Mouse (Mus musculus) liver, embryonic 12.5 days (tissue): ENCODE measurements around the gene Ccng2. TPM values are rescaled to one million over a fixed set of nuclear protein-coding genes. Genes with fewer than 3 reads are reported as not detected.

ENCODE experiments used
- ATAC-seq: fragments of 200-750 bp; cut with Nextera tagmentation; 2 replicates; pipeline ENCODE4 v1.8.0; 2017; ENCODE audit warnings: moderate number of reproducible peaks, mild to moderate bottlenecking, moderate library complexity
- H3K27ac ChIP-seq: fragments of 300-500 bp; sonication (generic); 2 replicates; pipeline ENCODE4 v1.5.1; 2016; ENCODE audit warnings: mild to moderate bottlenecking
- H3K27me3 ChIP-seq: fragments of 300-500 bp; sonication (generic); replicated peaks from 2 replicates; pipeline ENCODE4 v1.6.1; 2016; ENCODE audit warnings: mild to moderate bottlenecking, moderate library complexity
- H3K36me3 ChIP-seq: fragments of 300-500 bp; sonication (generic); 2 replicates; pipeline ENCODE4 v1.6.1; 2016; ENCODE audit warnings: mild to moderate bottlenecking, moderate library complexity
- H3K4me1 ChIP-seq: fragments of 300-500 bp; sonication (generic); 2 replicates; pipeline ENCODE4 v1.6.1; 2016
- H3K4me2 ChIP-seq: fragments of 300-500 bp; sonication (generic); 2 replicates; pipeline ENCODE4 v1.6.1; 2016; ENCODE audit warnings: mild to moderate bottlenecking, moderate library complexity
- H3K4me3 ChIP-seq: fragments of 300-500 bp; sonication (generic); 2 replicates; pipeline ENCODE4 v1.5.1; 2016; ENCODE audit warnings: mild to moderate bottlenecking, moderate library complexity
- H3K9ac ChIP-seq: fragments of 300-500 bp; sonication (generic); 2 replicates; pipeline ENCODE4 v1.6.1; 2016; ENCODE audit warnings: mild to moderate bottlenecking, moderate library complexity
- H3K9me3 ChIP-seq: fragments of 300-500 bp; sonication (generic); replicated peaks from 2 replicates; pipeline ENCODE4 v1.6.1; 2016; ENCODE audit warnings: mild to moderate bottlenecking, moderate library complexity
- WGBS: fragments of 180-500 bp; shearing (Covaris S2); methylation state at CpG from one replicate; pipeline ENCODE4 v1.1.7; 2016; ENCODE audit not compliant: insufficient replicate concordance; 5-methylcytosine and 5-hydroxymethylcytosine counted together
- polyA plus RNA-seq: library from polyadenylated mRNA; unstranded; fragments of >200 nt; fragmentation: Nextera tagmentation; extraction: Ambion mirVana; gene quantifications from 2 replicates; pipeline ENCODE4 v1.2.1, GENCODE M21; 2016

Ccng2 gene
- polyA plus RNA-seq, 1 experiment from 2014 or later, result 16.8 TPM

DNA sequence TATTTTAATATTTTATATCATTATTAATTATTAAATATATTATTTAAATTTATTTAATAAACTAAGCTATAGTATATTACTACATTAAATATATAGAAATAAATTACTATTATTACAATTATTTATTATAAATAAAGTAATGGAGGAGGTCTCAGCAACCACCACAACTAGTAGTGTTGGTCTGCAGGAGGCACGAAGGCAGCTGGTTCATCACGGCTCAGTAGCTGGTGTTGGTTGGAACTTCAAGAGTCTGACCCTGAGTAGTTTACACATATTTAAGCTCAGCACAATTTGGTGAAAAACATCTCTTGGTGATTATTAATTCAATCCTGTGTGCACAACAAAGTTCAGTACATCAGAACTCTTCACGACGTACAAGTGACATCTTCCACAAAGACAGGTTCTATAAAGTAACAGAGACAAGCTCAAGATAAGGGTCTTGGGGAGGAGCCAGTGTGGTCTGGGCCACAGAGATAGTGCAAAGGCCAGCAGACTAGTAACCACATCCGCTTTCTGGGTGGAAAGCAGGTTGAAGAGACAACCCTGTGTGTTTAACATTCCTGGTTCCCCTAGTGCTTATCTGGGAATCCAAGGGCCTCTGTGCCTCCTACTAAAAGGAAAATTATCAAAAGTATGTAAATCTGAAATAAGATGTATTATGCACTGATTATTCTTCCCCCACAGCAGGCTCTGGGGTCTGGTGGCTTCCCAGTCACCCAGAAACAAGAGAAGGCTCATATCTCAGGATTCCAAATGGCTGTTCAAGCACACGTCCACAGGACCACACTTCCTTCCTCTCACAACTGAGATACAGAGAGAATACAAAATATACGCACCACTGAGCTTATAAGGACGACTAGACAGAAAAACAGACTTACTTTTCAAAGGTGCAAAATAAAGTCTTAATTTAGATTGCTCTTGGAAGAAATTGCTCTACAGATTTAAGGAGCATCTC lies 27.2 kb upstream of the Ccng2 start:
- WGBS, result 16% methylated on average over 8 of the region's 8 CpGs
- Histone ChIP-seq H3K9me3 (no peaks in the 10 kb centered on the region), H3K4me2 (peak overlapping the region; percentile 60), H3K36me3 (no peaks in the 10 kb centered on the region), H3K4me3 (peak overlapping the region; percentile 12), H3K27ac (peak overlapping the region; percentile 91), H3K9ac (0 out of 2 replicates have a peak overlapping the region, but pooled peaks have one; percentile 6), H3K4me1 (peaks cover 44% of the 10 kb centered on the region), H3K27me3 (no peaks in the 10 kb centered on the region)
- peak; percentile 99 for ATAC-seq

- no peak overlapping the region for H3K4me2 ChIP-seq
- no peak overlapping the region for H3K27ac ChIP-seq
- no peak for ATAC-seq
- no peak overlapping the region for H3K4me3 ChIP-seq
- H3K4me1 ChIP-seq, result peaks cover 18% of the 10 kb centered on the region
- no peaks in the 10 kb centered on the region for H3K9me3 ChIP-seq
- H3K27me3 ChIP-seq, result no peaks in the 10 kb centered on the region
- 74% methylated on average over 2 of the region's 2 CpGs for WGBS
- no peak overlapping the region for H3K9ac ChIP-seq
- H3K36me3 ChIP-seq, result no peaks in the 10 kb centered on the region
Observed at GRCm38 (mm10) chr5:93245280-93245679, 21.8 kb upstream of the Ccng2 start.

GRCm38 (mm10) chr5:93249940-93250578 lies 17.0 kb upstream of the Ccng2 start:
- H3K27ac ChIP-seq, result no peak overlapping the region
- H3K9ac ChIP-seq, result no peak overlapping the region
- no peaks in the 10 kb centered on the region for H3K36me3 ChIP-seq
- no peaks in the 10 kb centered on the region for H3K27me3 ChIP-seq
- H3K4me2 ChIP-seq, result no peak overlapping the region
- H3K4me3 ChIP-seq, result no peak overlapping the region
- H3K4me1 ChIP-seq, result no peaks in the 10 kb centered on the region
- ATAC-seq, result no peak
- 70% methylated on average over 6 of the region's 6 CpGs for WGBS
- H3K9me3 ChIP-seq, result no peaks in the 10 kb centered on the region

DNA sequence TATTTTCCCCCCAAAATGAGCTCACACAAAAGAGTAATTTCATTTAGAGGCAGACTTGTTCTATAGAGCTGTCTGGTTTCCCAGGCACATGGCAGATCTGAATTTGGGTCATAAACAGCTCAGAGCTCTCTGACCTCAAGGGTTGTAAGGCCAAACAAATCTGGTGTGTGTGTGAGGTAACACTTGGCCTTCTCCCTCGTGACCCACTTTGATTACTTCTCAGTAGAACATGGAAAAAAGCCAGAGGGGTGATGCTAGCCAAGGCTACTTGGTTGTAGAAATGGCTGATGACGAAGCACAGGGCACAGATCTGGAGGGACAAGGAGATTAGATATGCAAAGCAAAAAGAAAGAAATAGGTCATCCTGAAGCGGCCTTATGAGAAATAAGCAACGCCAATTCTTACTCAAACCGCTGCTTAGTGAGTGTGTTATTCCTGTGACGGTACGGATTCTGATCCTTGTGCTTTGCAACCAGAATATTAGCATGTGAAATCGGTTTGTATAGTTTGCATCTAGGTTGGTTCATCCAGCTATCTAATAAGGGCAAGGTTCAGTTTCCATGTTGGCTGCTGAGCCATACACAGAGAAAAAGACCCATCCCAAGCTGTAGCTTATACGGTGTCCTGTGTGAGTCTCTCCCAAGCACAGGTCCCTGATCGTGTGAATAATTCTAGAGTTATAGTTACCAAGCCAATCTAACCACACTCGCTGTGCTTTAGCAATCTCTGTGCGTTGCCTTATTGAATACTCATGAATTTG lies 15.9 kb upstream of the Ccng2 start:
- no peaks in the 10 kb centered on the region for H3K27me3 ChIP-seq
- H3K36me3 ChIP-seq, result no peaks in the 10 kb centered on the region
- H3K4me2 ChIP-seq, result no peak overlapping the region
- H3K4me1 ChIP-seq, result no peaks in the 10 kb centered on the region
- no peak overlapping the region for H3K9ac ChIP-seq
- 74% methylated on average over 12 of the region's 12 CpGs for WGBS
- no peak overlapping the region for H3K27ac ChIP-seq
- no peak overlapping the region for H3K4me3 ChIP-seq
- ATAC-seq, result no peak
- H3K9me3 ChIP-seq, result no peaks in the 10 kb centered on the region

GRCm38 (mm10) chr5:93255759-93256265 lies 11.2 kb upstream of the Ccng2 start:
- Histone ChIP-seq H3K27ac (no peak overlapping the region), H3K27me3 (no peaks in the 10 kb centered on the region), H3K9me3 (no peaks in the 10 kb centered on the region), H3K9ac (no peak overlapping the region), H3K36me3 (no peaks in the 10 kb centered on the region), H3K4me1 (no peaks in the 10 kb centered on the region), H3K4me3 (no peak overlapping the region), H3K4me2 (no peak overlapping the region)
- WGBS, result 66% methylated on average over 5 of the region's 5 CpGs
- ATAC-seq, result no peak

- Histone ChIP-seq H3K9ac (no peak overlapping the region), H3K27ac (no peak overlapping the region), H3K4me1 (no peaks in the 10 kb centered on the region), H3K9me3 (no peaks in the 10 kb centered on the region), H3K4me3 (no peak overlapping the region), H3K4me2 (no peak overlapping the region), H3K36me3 (no peaks in the 10 kb centered on the region), H3K27me3 (0 out of 2 replicates have a peak, but pooled peaks cover 3% of the 10 kb centered on the region)
- ATAC-seq, result no peak
Observed at GRCm38 (mm10) chr5:93256820-93257405, 10.1 kb upstream of the Ccng2 start.

GRCm38 (mm10) chr5:93259349-93259748 lies 7.7 kb upstream of the Ccng2 start:
- Histone ChIP-seq H3K27me3 (0 out of 2 replicates have a peak, but pooled peaks cover 3% of the 10 kb centered on the region), H3K9ac (no peak overlapping the region), H3K36me3 (no peaks in the 10 kb centered on the region), H3K4me3 (no peak overlapping the region), H3K9me3 (no peaks in the 10 kb centered on the region), H3K27ac (no peak overlapping the region), H3K4me1 (peaks cover 13% of the 10 kb centered on the region), H3K4me2 (no peak overlapping the region)
- no peak for ATAC-seq

- Histone ChIP-seq H3K27me3 (0 out of 2 replicates have a peak, but pooled peaks cover 3% of the 10 kb centered on the region), H3K4me1 (peaks cover 29% of the 10 kb centered on the region), H3K4me2 (no peak overlapping the region), H3K9ac (no peak overlapping the region), H3K4me3 (no peak overlapping the region), H3K9me3 (no peaks in the 10 kb centered on the region), H3K27ac (no peak overlapping the region), H3K36me3 (no peaks in the 10 kb centered on the region)
- no peak for ATAC-seq
- 48% methylated on average over 3 of the region's 3 CpGs for WGBS
Observed at GRCm38 (mm10) chr5:93260983-93261382, 6.1 kb upstream of the Ccng2 start.

- ATAC-seq, result no peak
- no peak overlapping the region for H3K4me3 ChIP-seq
- no peaks in the 10 kb centered on the region for H3K36me3 ChIP-seq
- H3K27me3 ChIP-seq, result 0 out of 2 replicates have a peak, but pooled peaks cover 3% of the 10 kb centered on the region
- peaks cover 38% of the 10 kb centered on the region for H3K4me1 ChIP-seq
- H3K9me3 ChIP-seq, result no peaks in the 10 kb centered on the region
- no peak overlapping the region for H3K9ac ChIP-seq
- WGBS, result 70% methylated on average over 2 of the region's 2 CpGs
- H3K4me2 ChIP-seq, result no peak overlapping the region
- no peak overlapping the region for H3K27ac ChIP-seq
Observed at GRCm38 (mm10) chr5:93262751-93263150, 4.3 kb upstream of the Ccng2 start.

DNA sequence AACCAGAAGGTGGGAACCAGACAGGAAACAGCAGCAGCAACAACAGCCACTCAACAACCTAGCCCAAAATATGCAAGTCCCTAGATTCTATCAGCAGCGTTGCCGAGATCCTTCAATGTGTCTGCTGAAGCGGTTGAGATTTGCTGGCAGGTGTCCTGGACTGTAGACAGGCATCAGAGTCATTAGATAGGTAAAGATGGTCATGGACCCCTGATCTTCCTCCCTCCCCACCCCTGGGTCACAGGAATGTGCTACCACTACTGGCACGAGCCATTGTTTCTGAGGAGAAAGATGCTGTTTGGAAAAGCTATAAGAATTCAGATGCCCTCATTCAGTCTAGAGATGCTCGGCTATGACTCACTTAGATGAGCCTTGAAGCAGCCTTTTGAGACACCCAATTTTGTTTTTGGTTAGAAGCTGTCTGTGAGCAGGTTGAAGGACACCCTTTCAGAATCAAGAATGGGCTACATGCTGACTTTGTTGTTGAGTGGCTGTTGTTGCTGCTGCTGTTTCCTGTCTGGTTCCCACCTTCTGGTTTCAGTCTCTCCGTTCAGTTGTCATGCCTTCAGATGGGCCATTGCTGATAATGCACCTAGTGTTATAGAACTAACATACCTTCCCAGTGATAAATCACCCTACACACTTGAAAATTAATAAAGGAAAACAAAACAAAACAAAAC lies 3.5 kb upstream of the Ccng2 start:
- Histone ChIP-seq H3K27ac (no peak overlapping the region), H3K9me3 (no peaks in the 10 kb centered on the region)
- no peak for ATAC-seq

GRCm38 (mm10) chr5:93264136-93264700 lies 2.8 kb upstream of the Ccng2 start:
- Histone ChIP-seq H3K27me3 (0 out of 2 replicates have a peak, but pooled peaks cover 3% of the 10 kb centered on the region), H3K27ac (no peak overlapping the region), H3K36me3 (no peaks in the 10 kb centered on the region), H3K9me3 (no peaks in the 10 kb centered on the region), H3K4me1 (peaks cover 38% of the 10 kb centered on the region), H3K4me2 (peak overlapping the region; percentile 29), H3K9ac (no peak overlapping the region), H3K4me3 (no peak overlapping the region)
- WGBS, result 40% methylated on average over 1 of the region's 1 CpGs
- no peak for ATAC-seq

More for the DNA sequence above, 3.5 kb upstream of the Ccng2 start:
- WGBS, result 43% methylated on average over 6 of the region's 6 CpGs
- Histone ChIP-seq H3K4me2 (no peak overlapping the region), H3K9ac (no peak overlapping the region), H3K4me3 (no peak overlapping the region), H3K36me3 (no peaks in the 10 kb centered on the region), H3K4me1 (peaks cover 38% of the 10 kb centered on the region), H3K27me3 (0 out of 2 replicates have a peak, but pooled peaks cover 3% of the 10 kb centered on the region)
